Mouse (Mus musculus) testis, postnatal 14 days (tissue): Measurements from ENCODE around the gene Pdpn.

Source experiments
- DNase-seq: peaks from one replicate; pipeline ENCODE4 v3.0.0; 2021; ENCODE audit warnings: low spot score

Pdpn gene

GRCm38 (mm10) chr4:143298431-143299315, 691 bp downstream of the Pdpn start:
- DNase-seq, result no peak

- no peak for DNase-seq
Observed at GRCm38 (mm10) chr4:143297016-143297556, 2.3 kb downstream of the Pdpn start.

GRCm38 (mm10) chr4:143296153-143296552, 3.2 kb downstream of the Pdpn start:
- DNase-seq, result no peak

GRCm38 (mm10) chr4:143294324-143294723, 5.0 kb downstream of the Pdpn start:
- no peak for DNase-seq

GRCm38 (mm10) chr4:143288880-143289279, 10.5 kb downstream of the Pdpn start:
- DNase-seq, result no peak

- DNase-seq, result no peak
Observed at GRCm38 (mm10) chr4:143288473-143288872, 10.9 kb downstream of the Pdpn start.

GRCm38 (mm10) chr4:143287065-143287464, 12.3 kb downstream of the Pdpn start:
- DNase-seq, result no peak

- DNase-seq, result peak; percentile 44
Observed at GRCm38 (mm10) chr4:143280166-143280565, 19.2 kb downstream of the Pdpn start.

- DNase-seq, result peak; percentile 63
Observed at GRCm38 (mm10) chr4:143279661-143280060, 19.7 kb downstream of the Pdpn start.

GRCm38 (mm10) chr4:143279016-143279415, 20.3 kb downstream of the Pdpn start:
- DNase-seq, result no peak

- peak; percentile 16 for DNase-seq
Observed at GRCm38 (mm10) chr4:143278429-143278871, 20.9 kb downstream of the Pdpn start.

GRCm38 (mm10) chr4:143277319-143277718, 22.0 kb downstream of the Pdpn start:
- DNase-seq, result no peak

GRCm38 (mm10) chr4:143271571-143271970, 27.8 kb downstream of the Pdpn start:
- no peak for DNase-seq

- no peak for DNase-seq
Observed at GRCm38 (mm10) chr4:143270903-143271302, 28.5 kb downstream of the Pdpn start.

- no peak for DNase-seq
Observed at GRCm38 (mm10) chr4:143262696-143263095, 36.7 kb downstream of the Pdpn start.

- no peak for DNase-seq
Observed at GRCm38 (mm10) chr4:143259718-143260349, 39.5 kb downstream of the Pdpn start.

- peak; percentile 50 for DNase-seq
Observed at GRCm38 (mm10) chr4:143258517-143258916, 40.8 kb downstream of the Pdpn start.

GRCm38 (mm10) chr4:143257971-143258370, 41.4 kb downstream of the Pdpn start:
- DNase-seq, result no peak

- no peak for DNase-seq
Observed at GRCm38 (mm10) chr4:143255541-143255940, 43.8 kb downstream of the Pdpn start.

GRCm38 (mm10) chr4:143253356-143253755, 46.0 kb downstream of the Pdpn start:
- no peak for DNase-seq

GRCm38 (mm10) chr4:143248050-143248449, 51.3 kb downstream of the Pdpn start:
- peak; percentile 43 for DNase-seq

- no peak for DNase-seq
Observed at GRCm38 (mm10) chr4:143241294-143241693, 58.1 kb downstream of the Pdpn start.

GRCm38 (mm10) chr4:143239615-143240201, 59.7 kb downstream of the Pdpn start:
- DNase-seq, result no peak
